Mouse (Mus musculus) C2C12 (cell line): Measurements from ENCODE around the gene Tst. TPM values are rescaled to one million over a fixed set of nuclear protein-coding genes. Genes with fewer than 3 reads are reported as not detected.

Experiments used
- H3K27me3 ChIP-seq: one replicate; pipeline ENCODE4 v1.6.1; 2011; ENCODE audit not compliant: control insufficient read depth, insufficient read depth, insufficient read length
- H3K36me3 ChIP-seq: one replicate; pipeline ENCODE4 v1.6.1; 2011; ENCODE audit not compliant: control insufficient read depth, insufficient read depth
- H3K4me3 ChIP-seq: one replicate; pipeline ENCODE4 v1.5.1; 2011; ENCODE audit warnings: mild to moderate bottlenecking, control low read depth; ENCODE audit not compliant: poor library complexity, insufficient read depth, severe bottlenecking
- H3K79me2 ChIP-seq: one replicate; pipeline ENCODE4 v1.6.1; 2011; ENCODE audit not compliant: control insufficient read depth, insufficient read depth
- H3K79me3 ChIP-seq: one replicate; pipeline ENCODE4 v1.6.1; 2011; ENCODE audit warnings: low read depth, control low read depth
- H3ac ChIP-seq: one replicate; pipeline ENCODE3; 2011; ENCODE audit warnings: low read depth; ENCODE audit not compliant: control insufficient read depth, insufficient read length
- CEBPB ChIP-seq: IDR thresholded peaks from one replicate; pipeline ENCODE4 v1.6.1; 2011; ENCODE audit warnings: low read depth, mild to moderate bottlenecking, control low read depth, moderate library complexity
- CTCF ChIP-seq: IDR thresholded peaks from one replicate; pipeline ENCODE4 v1.5.1; 2011; ENCODE audit not compliant: control insufficient read depth, insufficient read depth, insufficient read length
- FOSL1 ChIP-seq: IDR thresholded peaks from one replicate; pipeline ENCODE4 v1.8.0; 2011; ENCODE audit warnings: mild to moderate bottlenecking, low read length; ENCODE audit not compliant: poor library complexity, insufficient read depth, severe bottlenecking
- MAX ChIP-seq: IDR thresholded peaks from one replicate; pipeline ENCODE4 v1.6.1; 2011; ENCODE audit warnings: mild to moderate bottlenecking, control low read depth
- MYOD1 ChIP-seq: IDR thresholded peaks from one replicate; pipeline ENCODE4 v1.6.1; 2011; ENCODE audit warnings: low read depth; ENCODE audit not compliant: control insufficient read depth, insufficient read length
- MYOG ChIP-seq: IDR thresholded peaks from one replicate; pipeline ENCODE4 v1.6.1; 2011; ENCODE audit not compliant: control insufficient read depth, insufficient read length; ENCODE audit errors: extremely low read depth
- USF1 ChIP-seq: IDR thresholded peaks from one replicate; pipeline ENCODE4 v1.6.1; 2011; ENCODE audit warnings: low read depth, mild to moderate bottlenecking, control low read depth, moderate library complexity
- polyA plus RNA-seq: library from polyadenylated mRNA; unstranded; fragments of >200 nt; fragmentation: generic; extraction: Trizol; gene quantifications from one replicate; pipeline ENCODE4 v1.2.1, GENCODE M21; 2012; ENCODE audit warnings: missing spikeins

Tst gene
- polyA plus RNA-seq, 1 experiment: 21.4 TPM

DNA sequence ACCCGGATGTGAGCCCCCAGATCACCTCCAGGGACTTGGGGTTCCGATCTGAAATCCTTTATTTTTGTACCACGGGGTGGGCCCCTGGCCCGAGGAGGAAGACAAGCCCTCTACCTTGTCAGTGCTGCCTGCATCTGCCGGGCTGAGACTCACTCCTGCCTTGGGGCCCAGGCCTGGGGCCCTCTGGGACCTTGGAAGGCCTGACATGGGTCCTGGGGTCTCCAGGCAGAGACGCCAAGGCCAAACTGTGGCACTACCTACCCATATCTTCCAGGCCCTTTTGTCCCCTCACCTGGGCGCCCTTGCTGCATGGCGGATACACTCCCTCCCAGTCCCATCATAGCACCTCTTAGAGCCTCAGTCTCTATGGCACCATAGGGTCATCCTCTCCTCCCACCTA is 32.8 kb upstream of the Tst start:
- H3K79me3 ChIP-seq: no peaks in the 10 kb centered on the region
- no peaks in the 10 kb centered on the region for H3K27me3 ChIP-seq
- TF ChIP-seq FOSL1: no peak
- no peak for TF ChIP-seq MYOG
- H3K79me2 ChIP-seq: no peaks in the 10 kb centered on the region
- H3K36me3 ChIP-seq: peaks cover 29% of the 10 kb centered on the region
- no peak overlapping the region for H3K4me3 ChIP-seq
- H3ac ChIP-seq: no peak overlapping the region

DNA sequence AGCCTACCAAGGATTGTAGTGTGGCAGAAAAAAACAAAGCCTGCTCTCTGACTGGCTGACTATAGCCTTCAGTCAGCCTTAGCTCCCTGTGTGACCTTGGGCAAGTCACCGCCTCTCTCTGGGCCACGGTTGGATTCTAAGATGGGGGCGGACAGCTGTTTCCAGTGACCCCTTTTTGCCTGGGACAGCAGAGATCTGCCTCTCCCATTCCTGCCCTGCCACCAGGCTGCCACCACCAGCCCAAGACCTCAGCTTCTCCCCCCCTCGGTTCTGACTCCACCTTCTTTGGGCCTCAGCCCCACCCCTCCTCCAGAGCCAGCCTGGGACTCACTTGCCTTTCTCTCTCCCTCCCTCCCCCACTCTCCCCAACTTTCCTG is 32.3 kb upstream of the Tst start:
- H3K27me3 ChIP-seq: no peaks in the 10 kb centered on the region
- H3K36me3 ChIP-seq: peaks cover 33% of the 10 kb centered on the region
- H3ac ChIP-seq: peak overlapping the region; percentile 26
- H3K4me3 ChIP-seq: no peak overlapping the region
- no peak for TF ChIP-seq MYOG
- no peak for TF ChIP-seq USF1
- TF ChIP-seq FOSL1: no peak
- no peak for TF ChIP-seq CTCF
- no peak for TF ChIP-seq MYOD1
- no peak for TF ChIP-seq CEBPB
- no peak for TF ChIP-seq MAX
- no peaks in the 10 kb centered on the region for H3K79me2 ChIP-seq
- no peaks in the 10 kb centered on the region for H3K79me3 ChIP-seq

DNA sequence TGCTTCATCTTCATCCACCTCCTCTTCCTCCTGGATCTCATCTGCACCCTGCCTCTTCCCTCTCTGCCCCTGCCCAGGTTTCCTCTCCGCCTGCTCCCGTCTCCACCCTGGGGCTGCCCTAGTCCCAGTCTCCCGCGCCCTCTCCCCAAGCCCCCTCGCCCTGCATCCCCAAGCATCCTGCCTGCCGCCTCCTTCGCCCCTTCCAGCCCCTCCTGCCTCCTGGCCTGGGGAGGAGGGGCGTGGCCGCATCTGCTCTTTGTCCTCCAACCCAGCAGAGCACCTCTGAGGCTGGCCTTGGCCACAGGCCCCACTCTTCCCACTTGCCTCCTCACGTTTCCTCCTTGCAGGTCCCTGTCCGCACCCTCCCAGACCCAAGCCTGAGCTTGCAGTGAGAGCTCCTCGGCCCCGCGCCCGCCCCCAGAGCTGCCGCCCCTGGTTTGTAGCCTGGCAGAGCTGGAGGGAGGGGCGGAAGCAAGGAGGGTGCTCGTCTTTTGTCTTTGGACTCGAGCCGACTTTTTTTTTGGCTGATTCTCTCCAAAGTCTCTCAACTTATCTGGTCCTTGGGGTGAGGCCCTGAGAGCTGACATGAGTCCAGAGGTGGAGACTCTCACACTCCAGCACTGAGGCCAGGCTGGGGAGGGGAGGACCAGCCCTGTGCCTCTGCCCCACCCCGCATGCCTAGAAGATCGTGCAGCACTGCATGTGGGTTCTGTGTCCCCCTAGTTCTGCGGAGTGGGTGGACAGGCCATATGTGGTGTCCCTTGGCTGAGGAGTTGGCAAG is 31.7 kb upstream of the Tst start:
- no peaks in the 10 kb centered on the region for H3K79me3 ChIP-seq
- no peaks in the 10 kb centered on the region for H3K27me3 ChIP-seq
- H3K36me3 ChIP-seq: peaks cover 39% of the 10 kb centered on the region
- TF ChIP-seq CTCF (no peak), USF1 (no peak)
- H3K4me3 ChIP-seq: no peak overlapping the region
- no peaks in the 10 kb centered on the region for H3K79me2 ChIP-seq
- peak overlapping the region; percentile 38 for H3ac ChIP-seq

DNA sequence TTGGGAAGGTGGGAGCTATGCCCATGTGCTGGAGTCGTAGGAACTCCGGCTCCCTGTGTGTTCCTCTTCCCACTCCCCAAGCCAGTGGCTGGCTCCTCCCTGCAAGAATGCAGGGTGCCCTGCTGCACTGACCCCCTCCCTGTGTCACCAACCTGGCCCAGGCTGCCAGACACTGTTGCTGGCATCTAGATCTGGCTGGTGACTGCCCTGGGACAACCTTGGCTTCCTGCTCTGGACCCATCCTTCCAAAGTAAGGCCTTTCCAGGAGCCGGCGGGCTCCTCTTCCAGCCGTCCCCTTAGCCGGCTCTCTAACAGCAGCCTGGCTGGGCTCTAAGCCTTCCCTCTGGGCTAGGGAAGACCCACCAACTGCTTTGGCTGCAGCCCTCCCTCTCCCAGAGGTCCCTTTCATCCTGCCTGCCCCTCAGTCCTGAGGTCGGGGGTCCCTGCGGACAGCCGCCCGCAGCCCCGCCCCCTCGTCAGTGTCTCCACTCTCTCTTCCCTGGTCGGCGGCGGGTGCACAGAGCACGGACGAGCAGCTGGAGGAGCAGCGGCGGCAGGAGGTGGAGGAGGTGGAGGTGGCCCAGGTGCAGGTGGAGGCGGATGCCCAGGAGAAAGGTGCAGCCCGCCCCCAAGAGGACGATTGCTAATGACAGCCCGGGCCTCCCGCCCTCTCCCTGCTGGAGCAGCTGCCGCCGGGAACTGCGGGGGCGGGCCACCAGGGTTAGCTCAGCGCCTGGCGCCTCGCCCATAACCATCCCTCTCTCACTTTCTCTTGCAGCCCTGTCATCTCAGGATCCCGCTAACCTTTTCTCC is 30.9 kb upstream of the Tst start:
- H3K79me2 ChIP-seq: no peaks in the 10 kb centered on the region
- H3K4me3 ChIP-seq: no peak overlapping the region
- H3K79me3 ChIP-seq: no peaks in the 10 kb centered on the region
- H3K36me3 ChIP-seq: peaks cover 46% of the 10 kb centered on the region
- H3K27me3 ChIP-seq: no peaks in the 10 kb centered on the region
- peak; percentile 67 for TF ChIP-seq CTCF
- TF ChIP-seq MYOD1: peak; percentile 80
- TF ChIP-seq FOSL1: no peak
- no peak overlapping the region for H3ac ChIP-seq

DNA sequence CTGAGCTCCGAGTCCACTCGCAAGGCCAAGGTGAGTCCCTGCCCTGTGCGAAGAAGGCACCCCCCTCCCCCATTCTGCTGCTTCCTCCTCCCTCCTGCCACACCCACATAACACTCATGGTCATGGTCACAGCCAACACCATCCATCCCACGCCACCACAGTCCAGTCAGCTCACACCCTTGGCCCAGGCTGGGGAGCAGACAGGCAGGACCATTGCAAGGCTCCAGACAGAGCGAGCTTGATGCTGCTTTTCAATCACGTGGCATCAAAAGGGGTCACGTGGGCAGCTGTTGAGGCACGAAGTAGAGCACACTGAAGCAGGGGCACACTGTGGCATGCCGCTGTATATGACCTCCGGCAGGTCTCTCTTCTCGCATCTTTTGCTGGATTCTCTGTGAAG is 30.0 kb upstream of the Tst start:
- TF ChIP-seq FOSL1 (no peak), MYOG (no peak), CTCF (no peak), MYOD1 (no peak), MAX (no peak), CEBPB (no peak), USF1 (peak; percentile 24)
- no peak overlapping the region for H3K4me3 ChIP-seq
- peaks cover 5% of the 10 kb centered on the region for H3K79me2 ChIP-seq
- H3ac ChIP-seq: no peak overlapping the region
- H3K79me3 ChIP-seq: no peaks in the 10 kb centered on the region
- no peaks in the 10 kb centered on the region for H3K27me3 ChIP-seq
- H3K36me3 ChIP-seq: peaks cover 55% of the 10 kb centered on the region
